Mouse (Mus musculus): ENCODE results near the gene Asgr2. TPM values are rescaled to one million over a fixed set of nuclear protein-coding genes. Genes with fewer than 3 reads are reported as not detected.
"Not testable (repeated sequence)": the region's sequence is repeated elsewhere in the genome, so short reads cannot be mapped to it uniquely, and the experiment has no call there.

Gene Asgr2
- polyA plus RNA-seq, 1 experiment from 2014 or later: 0.10 TPM

- no peaks in the 10 kb centered on the region for H3K36me3 ChIP-seq (ENCODE audit: control insufficient read depth, insufficient read depth)
- TF ChIP-seq CTCF (IDR thresholded peaks at IDR 0.05; ENCODE audit: low read depth): no peak
- no peak overlapping the region for H3K9ac ChIP-seq (ENCODE audit: low read depth, low read length)
- no peaks in the 10 kb centered on the region for H3K9me3 ChIP-seq (ENCODE audit: control insufficient read depth)
- ATAC-seq: no peak
- H3K4me1 ChIP-seq (replicated peaks; ENCODE audit: control insufficient read depth, insufficient read depth, low read length): no peaks in the 10 kb centered on the region
- no peak overlapping the region for H3K4me2 ChIP-seq (replicated peaks; ENCODE audit: low read depth)
- H3K4me3 ChIP-seq (ENCODE audit: low read depth, low read length): no peak overlapping the region
- no peak overlapping the region for H3K27ac ChIP-seq (ENCODE audit: low read depth, low read length)
- WGBS: 84% methylated on average over 2 of the region's 2 CpGs
- H3K27me3 ChIP-seq (replicated peaks; ENCODE audit: control insufficient read depth, insufficient read depth, low read length): no peaks in the 10 kb centered on the region
Measured at GRCm38 (mm10) chr11:70099809-70100208, 7.4 kb downstream of the Asgr2 start.

DNA sequence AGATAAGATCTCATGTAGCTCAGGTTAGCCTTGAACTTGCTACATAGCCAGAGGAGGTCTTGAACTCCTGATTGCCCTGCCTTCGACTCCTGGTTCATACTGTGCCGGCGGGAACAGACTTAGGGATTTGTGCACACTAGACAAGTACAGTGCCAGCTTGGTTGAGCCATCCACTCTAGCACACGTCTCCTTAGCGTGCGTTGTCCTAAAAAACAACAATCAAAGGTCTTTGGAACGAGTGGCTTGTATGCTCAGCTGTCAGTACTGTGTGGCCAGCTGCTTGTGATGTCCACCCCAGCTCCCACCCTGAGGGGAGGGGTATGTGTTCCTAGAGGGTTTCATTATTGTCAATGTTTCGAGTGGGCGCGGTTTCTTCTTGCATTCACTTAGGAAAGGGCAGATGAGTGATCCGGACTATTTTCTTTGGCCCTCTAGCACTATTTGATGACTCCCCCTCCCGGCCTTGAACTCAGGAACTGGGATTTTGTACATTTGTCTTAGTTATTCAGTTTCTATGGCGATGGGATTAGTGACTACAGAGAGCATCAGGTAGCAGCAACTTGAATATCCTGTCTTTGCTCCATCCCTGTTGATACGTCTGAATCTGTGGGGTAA lies 11.4 kb downstream of the Asgr2 start:
- TF ChIP-seq CTCF (IDR thresholded peaks at IDR 0.05; ENCODE audit: low read depth): no peak
- H3K9ac ChIP-seq (ENCODE audit: low read depth, low read length): no peak overlapping the region
- ATAC-seq: no peak
- H3K36me3 ChIP-seq (ENCODE audit: control insufficient read depth, insufficient read depth): no peaks in the 10 kb centered on the region
- no peaks in the 10 kb centered on the region for H3K4me1 ChIP-seq (replicated peaks; ENCODE audit: control insufficient read depth, insufficient read depth, low read length)
- H3K27ac ChIP-seq (ENCODE audit: low read depth, low read length): no peak overlapping the region
- no peak overlapping the region for H3K4me2 ChIP-seq (replicated peaks; ENCODE audit: low read depth)
- H3K9me3 ChIP-seq (ENCODE audit: control insufficient read depth): no peaks in the 10 kb centered on the region
- no peak overlapping the region for H3K4me3 ChIP-seq (ENCODE audit: low read depth, low read length)
- H3K27me3 ChIP-seq (replicated peaks; ENCODE audit: control insufficient read depth, insufficient read depth, low read length): no peaks in the 10 kb centered on the region
- 79% methylated on average over 14 of the region's 14 CpGs for WGBS

DNA sequence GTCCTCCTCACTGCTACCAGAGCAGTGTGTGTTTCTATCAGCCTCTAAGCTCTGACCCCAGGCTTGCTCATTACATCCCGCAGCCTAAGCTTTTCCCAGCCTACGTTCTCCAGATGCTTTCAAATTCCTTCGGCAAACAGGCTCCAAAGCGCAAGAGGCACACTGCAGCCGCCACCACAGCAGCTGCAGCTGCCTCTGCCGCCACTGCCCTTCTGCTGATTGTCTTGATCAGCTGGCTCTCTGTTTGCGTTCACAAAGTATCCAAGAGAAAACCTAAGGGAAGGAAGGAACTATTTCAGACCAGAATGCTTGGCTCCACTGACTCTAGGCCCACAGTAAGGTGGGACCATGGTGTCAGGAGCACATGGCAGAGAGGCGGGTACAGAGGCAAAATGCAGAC lies 14.6 kb downstream of the Asgr2 start:
- Histone ChIP-seq H3K4me3 (ENCODE audit: low read depth, low read length) (no peak overlapping the region), H3K36me3 (ENCODE audit: control insufficient read depth, insufficient read depth) (no peaks in the 10 kb centered on the region), H3K27me3 (replicated peaks; ENCODE audit: control insufficient read depth, insufficient read depth, low read length) (no peaks in the 10 kb centered on the region), H3K9ac (ENCODE audit: low read depth, low read length) (no peak overlapping the region), H3K4me2 (replicated peaks; ENCODE audit: low read depth) (no peak overlapping the region), H3K4me1 (replicated peaks; ENCODE audit: control insufficient read depth, insufficient read depth, low read length) (no peaks in the 10 kb centered on the region), H3K27ac (ENCODE audit: low read depth, low read length) (no peak overlapping the region), H3K9me3 (ENCODE audit: control insufficient read depth) (no peaks in the 10 kb centered on the region)
- TF ChIP-seq CTCF (IDR thresholded peaks at IDR 0.05; ENCODE audit: low read depth): no peak
- ATAC-seq: no peak
- 33% methylated on average over 8 of the region's 8 CpGs for WGBS

GRCm38 (mm10) chr11:70110146-70110545 lies 17.7 kb downstream of the Asgr2 start:
- H3K9ac ChIP-seq (ENCODE audit: low read depth, low read length): no peak overlapping the region
- no peaks in the 10 kb centered on the region for H3K4me1 ChIP-seq (replicated peaks; ENCODE audit: control insufficient read depth, insufficient read depth, low read length)
- no peaks in the 10 kb centered on the region for H3K9me3 ChIP-seq (ENCODE audit: control insufficient read depth)
- no peak for ATAC-seq
- H3K27me3 ChIP-seq (replicated peaks; ENCODE audit: control insufficient read depth, insufficient read depth, low read length): no peaks in the 10 kb centered on the region
- H3K36me3 ChIP-seq (ENCODE audit: control insufficient read depth, insufficient read depth): no peaks in the 10 kb centered on the region
- WGBS: 78% methylated on average over 3 of the region's 3 CpGs
- peak; percentile 77 for TF ChIP-seq CTCF (IDR thresholded peaks at IDR 0.05; ENCODE audit: low read depth)
- no peak overlapping the region for H3K27ac ChIP-seq (ENCODE audit: low read depth, low read length)
- no peak overlapping the region for H3K4me3 ChIP-seq (ENCODE audit: low read depth, low read length)
- H3K4me2 ChIP-seq (replicated peaks; ENCODE audit: low read depth): no peak overlapping the region

DNA sequence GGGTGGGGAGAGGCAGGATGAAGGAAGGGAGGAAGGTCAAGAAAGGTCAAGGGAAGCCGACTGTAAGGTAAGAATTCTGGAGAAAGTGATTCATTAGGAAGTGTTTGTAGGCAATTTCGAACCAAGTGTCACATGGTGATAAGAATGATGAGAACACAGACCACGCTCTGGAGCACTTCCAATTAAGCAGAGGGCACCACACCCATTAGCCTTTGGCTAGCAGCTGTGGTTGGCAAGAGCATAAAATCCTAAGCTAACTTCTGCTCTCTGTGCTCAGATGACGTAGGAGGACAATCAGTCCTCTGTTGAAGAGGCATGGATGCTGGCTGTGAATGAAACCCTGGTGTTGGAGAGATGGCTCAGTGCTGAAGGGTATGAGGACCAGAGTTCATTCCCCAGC lies 22.1 kb downstream of the Asgr2 start:
- Histone ChIP-seq H3K36me3 (ENCODE audit: control insufficient read depth, insufficient read depth) (no peaks in the 10 kb centered on the region), H3K9me3 (ENCODE audit: control insufficient read depth) (no peaks in the 10 kb centered on the region), H3K4me2 (replicated peaks; ENCODE audit: low read depth) (no peak overlapping the region), H3K27me3 (replicated peaks; ENCODE audit: control insufficient read depth, insufficient read depth, low read length) (no peaks in the 10 kb centered on the region), H3K4me1 (replicated peaks; ENCODE audit: control insufficient read depth, insufficient read depth, low read length) (no peaks in the 10 kb centered on the region), H3K9ac (ENCODE audit: low read depth, low read length) (no peak overlapping the region), H3K27ac (ENCODE audit: low read depth, low read length) (no peak overlapping the region), H3K4me3 (ENCODE audit: low read depth, low read length) (no peak overlapping the region)
- TF ChIP-seq CTCF (IDR thresholded peaks at IDR 0.05; ENCODE audit: low read depth): no peak
- no peak for ATAC-seq
- 39% methylated on average over 4 of the region's 4 CpGs for WGBS

DNA sequence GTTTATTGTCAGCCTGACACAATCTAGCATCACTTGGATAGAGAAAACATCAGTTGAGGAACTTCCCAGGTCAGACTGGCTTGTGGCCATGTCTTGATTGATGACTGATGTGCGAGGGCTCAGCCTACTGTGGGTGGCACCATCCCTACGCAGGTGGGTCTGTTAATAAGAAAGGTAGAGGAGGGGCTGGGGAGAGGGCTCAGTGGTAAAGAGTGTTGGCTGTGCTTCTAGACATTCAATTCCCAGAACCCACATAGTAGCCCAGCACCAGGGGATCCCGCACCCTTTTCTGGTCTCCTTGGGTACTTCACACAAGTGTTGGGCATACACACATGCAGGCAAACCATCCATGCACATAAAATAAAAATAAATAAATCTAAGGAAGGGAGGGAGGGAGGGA lies 23.5 kb downstream of the Asgr2 start:
- ATAC-seq: no peak
- H3K4me3 ChIP-seq (ENCODE audit: low read depth, low read length): no peak overlapping the region
- no peak overlapping the region for H3K9ac ChIP-seq (ENCODE audit: low read depth, low read length)
- H3K4me2 ChIP-seq (replicated peaks; ENCODE audit: low read depth): no peak overlapping the region
- H3K27ac ChIP-seq (ENCODE audit: low read depth, low read length): no peak overlapping the region
- no peaks in the 10 kb centered on the region for H3K4me1 ChIP-seq (replicated peaks; ENCODE audit: control insufficient read depth, insufficient read depth, low read length)
- no peaks in the 10 kb centered on the region for H3K9me3 ChIP-seq (ENCODE audit: control insufficient read depth)
- 88% methylated on average over 3 of the region's 3 CpGs for WGBS
- no peaks in the 10 kb centered on the region for H3K27me3 ChIP-seq (replicated peaks; ENCODE audit: control insufficient read depth, insufficient read depth, low read length)
- H3K36me3 ChIP-seq (ENCODE audit: control insufficient read depth, insufficient read depth): no peaks in the 10 kb centered on the region
- no peak for TF ChIP-seq CTCF (IDR thresholded peaks at IDR 0.05; ENCODE audit: low read depth)

DNA sequence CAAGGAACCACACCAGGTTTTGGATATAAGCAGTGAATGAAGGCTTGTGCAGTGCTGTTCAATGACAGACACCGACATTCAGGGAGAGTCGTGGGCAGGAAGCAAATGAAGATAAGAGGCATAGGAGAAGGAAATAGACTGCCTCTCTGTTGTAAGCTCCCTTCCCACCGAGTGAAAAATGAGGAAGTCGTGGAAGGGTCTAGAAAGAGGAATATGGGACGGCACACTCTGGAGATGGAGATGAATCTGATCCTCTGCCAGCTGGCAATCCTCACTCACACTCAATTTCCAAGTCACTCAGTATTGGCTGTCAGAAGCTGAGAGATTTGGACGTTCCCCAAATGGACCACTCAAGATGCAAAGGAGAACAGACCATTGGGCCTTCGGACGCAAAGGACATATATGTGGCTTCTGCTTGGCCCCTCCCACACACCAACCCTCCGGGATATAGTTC lies 37.5 kb downstream of the Asgr2 start, which contains the start of gene Mgl2:
Gene Mgl2 (plus strand): TSS at position 404 of the 454 bp plus-strand sequence.
- no peaks in the 10 kb centered on the region for H3K27me3 ChIP-seq (replicated peaks; ENCODE audit: control insufficient read depth, insufficient read depth, low read length)
- H3K9me3 ChIP-seq (ENCODE audit: control insufficient read depth): no peaks in the 10 kb centered on the region
- H3K4me1 ChIP-seq (replicated peaks; ENCODE audit: control insufficient read depth, insufficient read depth, low read length): no peaks in the 10 kb centered on the region
- H3K4me3 ChIP-seq (ENCODE audit: low read depth, low read length): no peak within 1 kb of the TSS
- WGBS: 60% methylated on average over 9 of the region's 9 CpGs
- no peak for TF ChIP-seq CTCF (IDR thresholded peaks at IDR 0.05; ENCODE audit: low read depth)
- no peaks in the 10 kb centered on the region for H3K36me3 ChIP-seq (ENCODE audit: control insufficient read depth, insufficient read depth)
- no peak within 1 kb of the TSS for H3K9ac ChIP-seq (ENCODE audit: low read depth, low read length)
- H3K27ac ChIP-seq (ENCODE audit: low read depth, low read length): no peak within 1 kb of the TSS
- no peak for ATAC-seq
- no peak within 1 kb of the TSS for H3K4me2 ChIP-seq (replicated peaks; ENCODE audit: low read depth)

DNA sequence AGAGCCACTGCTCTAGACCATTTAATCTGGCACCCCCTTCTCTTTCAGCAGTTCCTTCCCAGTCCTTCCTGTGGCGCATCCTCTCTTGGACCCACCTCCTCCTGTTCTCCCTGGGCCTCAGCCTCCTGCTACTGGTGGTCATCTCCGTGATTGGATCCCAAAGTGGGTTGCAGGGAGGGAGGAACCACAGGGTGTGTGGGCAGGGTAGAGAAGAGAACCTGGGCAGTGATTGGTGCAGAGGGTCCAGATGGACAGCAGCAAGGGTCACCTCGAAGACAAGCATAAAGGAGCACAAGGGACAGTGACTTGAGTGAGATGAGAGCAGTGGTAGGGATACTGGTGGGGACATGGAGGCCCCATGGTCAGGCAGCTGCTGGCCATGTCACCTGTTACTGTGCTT lies 42.6 kb downstream of the Asgr2 start:
- H3K4me2 ChIP-seq (replicated peaks; ENCODE audit: low read depth); H3K36me3 ChIP-seq (ENCODE audit: control insufficient read depth, insufficient read depth); H3K27ac ChIP-seq (ENCODE audit: low read depth, low read length); ATAC-seq; H3K9me3 ChIP-seq (ENCODE audit: control insufficient read depth); H3K4me1 ChIP-seq (replicated peaks; ENCODE audit: control insufficient read depth, insufficient read depth, low read length); H3K27me3 ChIP-seq (replicated peaks; ENCODE audit: control insufficient read depth, insufficient read depth, low read length); H3K9ac ChIP-seq (ENCODE audit: low read depth, low read length); H3K4me3 ChIP-seq (ENCODE audit: low read depth, low read length): not testable (repeated sequence)
- WGBS: 75% methylated on average over 3 of the region's 3 CpGs

DNA sequence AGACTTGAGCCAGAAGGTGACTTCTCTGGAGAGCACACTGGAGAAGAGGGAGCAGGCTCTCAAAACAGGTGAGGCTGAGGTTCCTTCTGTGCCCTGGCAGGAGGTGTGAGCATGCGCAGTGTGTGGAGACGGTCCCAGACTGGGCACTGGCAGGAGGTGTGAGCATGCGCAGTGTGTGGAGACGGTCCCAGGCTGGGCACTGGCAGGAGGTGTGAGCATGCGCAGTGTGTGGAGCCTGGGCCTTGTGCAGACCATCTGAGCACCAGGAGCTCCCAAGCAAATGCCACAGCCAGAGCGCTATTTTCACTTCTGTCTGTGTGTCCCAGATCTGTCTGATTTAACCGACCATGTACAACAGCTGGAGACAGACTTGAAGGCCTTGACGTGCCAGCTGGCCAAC lies 43.5 kb downstream of the Asgr2 start:
- not testable (repeated sequence) for H3K4me3 ChIP-seq (ENCODE audit: low read depth, low read length); H3K27ac ChIP-seq (ENCODE audit: low read depth, low read length); H3K9me3 ChIP-seq (ENCODE audit: control insufficient read depth); H3K9ac ChIP-seq (ENCODE audit: low read depth, low read length); H3K4me1 ChIP-seq (replicated peaks; ENCODE audit: control insufficient read depth, insufficient read depth, low read length); ATAC-seq; H3K4me2 ChIP-seq (replicated peaks; ENCODE audit: low read depth); H3K36me3 ChIP-seq (ENCODE audit: control insufficient read depth, insufficient read depth); H3K27me3 ChIP-seq (replicated peaks; ENCODE audit: control insufficient read depth, insufficient read depth, low read length)
- WGBS: 87% methylated on average over 8 of the region's 8 CpGs

Data from intestine, postnatal 0 days (tissue).